Mouse (Mus musculus) myocyte (in vitro differentiated cells): ENCODE measurements around the gene Zhx3. TPM values are rescaled to one million over a fixed set of nuclear protein-coding genes. Genes with fewer than 3 reads are reported as not detected.
A peak's percentile ranks its signal among the peaks of the same experiment; 100 is the strongest.

Experiments used
- H3K27me3 ChIP-seq: one replicate; pipeline ENCODE4 v1.6.1; 2011; ENCODE audit not compliant: control insufficient read depth, insufficient read depth, insufficient read length
- H3K36me3 ChIP-seq: one replicate; pipeline ENCODE4 v1.6.1; 2011; ENCODE audit not compliant: control insufficient read depth, insufficient read depth
- H3K4me2 ChIP-seq: one replicate; pipeline ENCODE4 v1.6.1; 2011; ENCODE audit warnings: low read depth, control low read depth
- H3K4me3 ChIP-seq: one replicate; pipeline ENCODE4 v1.5.1; 2011; ENCODE audit warnings: mild to moderate bottlenecking, control low read depth, moderate library complexity
- H3K79me2 ChIP-seq: one replicate; pipeline ENCODE4 v1.6.1; 2011; ENCODE audit not compliant: control insufficient read depth, insufficient read depth
- H3ac ChIP-seq: one replicate; pipeline ENCODE4 v1.6.1; 2011; ENCODE audit not compliant: control insufficient read depth, insufficient read length
- CEBPB ChIP-seq: IDR thresholded peaks from 2 replicates; pipeline ENCODE4 v1.6.1; 2011; ENCODE audit warnings: mild to moderate bottlenecking, moderate library complexity; ENCODE audit not compliant: poor library complexity, insufficient read depth, severe bottlenecking
- E2F4 ChIP-seq: IDR thresholded peaks from one replicate; pipeline ENCODE4 v1.6.1; 2011; ENCODE audit warnings: mild to moderate bottlenecking, control low read depth, moderate library complexity; ENCODE audit not compliant: insufficient read depth
- MAX ChIP-seq: IDR thresholded peaks from one replicate; pipeline ENCODE4 v1.6.1; 2011; ENCODE audit warnings: low read depth, mild to moderate bottlenecking, control low read depth
- MYOD1 ChIP-seq, 3 experiments: IDR thresholded peaks; one replicate each; pipeline ENCODE4 v1.6.1; 2011; ENCODE audit warnings: control low read depth in 2 of 3, low read depth in 2 of 3, mild to moderate bottlenecking in 2 of 3, moderate library complexity in 1 of 3; ENCODE audit not compliant: insufficient read length in 2 of 3, control insufficient read depth in 1 of 3
- MYOG ChIP-seq, 3 experiments: IDR thresholded peaks; one replicate each; pipeline ENCODE4 v1.6.1; 2011; ENCODE audit warnings: control low read depth in 2 of 3, low read depth in 2 of 3, mild to moderate bottlenecking in 2 of 3; ENCODE audit not compliant: insufficient read length in 2 of 3, control insufficient read depth in 1 of 3, insufficient read depth in 1 of 3
- POLR2A ChIP-seq: IDR thresholded peaks from one replicate; pipeline ENCODE4 v1.6.1; 2011; ENCODE audit warnings: low read depth, mild to moderate bottlenecking, control low read depth, moderate library complexity; ENCODE audit not compliant: insufficient read length
- POLR2AphosphoS2 ChIP-seq: IDR thresholded peaks from one replicate; pipeline ENCODE4 v1.6.1; 2011; ENCODE audit warnings: low read depth, control low read depth; ENCODE audit not compliant: insufficient read length
- REST ChIP-seq: IDR thresholded peaks from one replicate; pipeline ENCODE4 v1.6.1; 2011; ENCODE audit warnings: mild to moderate bottlenecking, control low read depth, moderate library complexity; ENCODE audit not compliant: insufficient read depth, insufficient read length
- SRF ChIP-seq: IDR thresholded peaks from one replicate; pipeline ENCODE4 v1.6.1; 2011; ENCODE audit warnings: low read depth; ENCODE audit not compliant: control insufficient read depth, insufficient read length
- TCF12 ChIP-seq: IDR thresholded peaks from one replicate; pipeline ENCODE4 v1.6.1; 2011; ENCODE audit warnings: mild to moderate bottlenecking, control low read depth; ENCODE audit not compliant: poor library complexity, insufficient read depth, severe bottlenecking
- TCF3 ChIP-seq: IDR thresholded peaks from one replicate; pipeline ENCODE4 v1.6.1; 2011; ENCODE audit warnings: low read depth, control low read depth; ENCODE audit not compliant: insufficient read length
- USF1 ChIP-seq: IDR thresholded peaks from one replicate; pipeline ENCODE4 v1.6.1; 2011; ENCODE audit warnings: low read depth, mild to moderate bottlenecking, control low read depth, moderate library complexity
- polyA plus RNA-seq: library from polyadenylated mRNA; unstranded; fragments of >200 nt; fragmentation: generic; extraction: Trizol; gene quantifications from one replicate; pipeline ENCODE4 v1.2.1, GENCODE M21; 2012; ENCODE audit warnings: missing spikeins

Gene Zhx3
- polyA plus RNA-seq, 1 experiment = 6.1 TPM

GRCm38 (mm10) chr2:160869446-160869845, 3.4 kb downstream of the Zhx3 start:
- H3K79me2 ChIP-seq = peaks cover 15% of the 10 kb centered on the region
- H3K4me3 ChIP-seq = no peak overlapping the region
- H3K36me3 ChIP-seq = no peaks in the 10 kb centered on the region
- no peak overlapping the region for H3K4me2 ChIP-seq
- H3ac ChIP-seq = no peak overlapping the region
- H3K27me3 ChIP-seq = no peaks in the 10 kb centered on the region
- TF ChIP-seq MYOG (IDR thresholded peaks at IDR 0.05; ENCODE audit: control insufficient read depth in 1 of 3, insufficient read depth in 1 of 3, insufficient read length in 2 of 3, low read depth in 2 of 3) (no peak), MAX (no peak), MYOD1 (IDR thresholded peaks at IDR 0.05; ENCODE audit: control insufficient read depth in 1 of 3, insufficient read length in 2 of 3, low read depth in 2 of 3) (no peak), E2F4 (no peak), POLR2AphosphoS2 (no peak), CEBPB (no peak), REST (no peak), SRF (no peak), USF1 (no peak), TCF3 (no peak), TCF12 (no peak), POLR2A (no peak)

- Histone ChIP-seq H3K4me3 (no peak overlapping the region), H3K36me3 (no peaks in the 10 kb centered on the region), H3ac (no peak overlapping the region), H3K27me3 (no peaks in the 10 kb centered on the region), H3K4me2 (no peak overlapping the region), H3K79me2 (peaks cover 6% of the 10 kb centered on the region)
- TF ChIP-seq REST (no peak), POLR2A (no peak), MAX (no peak), SRF (no peak), USF1 (no peak), MYOG (IDR thresholded peaks at IDR 0.05; ENCODE audit: control insufficient read depth in 1 of 3, insufficient read depth in 1 of 3, insufficient read length in 2 of 3, low read depth in 2 of 3) (peak in 2 of 3 experiments; percentile 20 to 23), TCF12 (no peak), MYOD1 (IDR thresholded peaks at IDR 0.05; ENCODE audit: control insufficient read depth in 1 of 3, insufficient read length in 2 of 3, low read depth in 2 of 3) (peak; percentile 25 to 83 (median 58))
Observed at GRCm38 (mm10) chr2:160865266-160865665, 7.5 kb downstream of the Zhx3 start.

DNA sequence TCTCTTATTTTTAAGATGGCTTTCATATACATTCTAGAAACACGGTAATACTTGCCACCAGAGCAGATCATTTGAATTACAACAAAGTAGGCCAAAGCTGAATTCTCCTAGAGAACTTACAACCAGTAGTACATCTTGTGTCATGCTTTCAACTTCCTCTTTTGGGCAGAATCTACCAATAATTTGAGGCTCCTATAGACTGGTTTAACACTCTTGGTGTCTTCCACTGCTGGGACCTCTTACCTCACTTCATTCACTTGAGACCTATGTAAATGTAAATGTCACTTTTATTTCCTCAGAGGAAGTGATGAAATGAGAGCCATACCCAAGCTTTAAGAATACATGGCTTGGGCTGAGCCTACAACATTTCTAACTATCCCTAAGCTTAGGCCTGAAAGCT, 8.7 kb downstream of the Zhx3 start:
- H3K36me3 ChIP-seq = no peaks in the 10 kb centered on the region

DNA sequence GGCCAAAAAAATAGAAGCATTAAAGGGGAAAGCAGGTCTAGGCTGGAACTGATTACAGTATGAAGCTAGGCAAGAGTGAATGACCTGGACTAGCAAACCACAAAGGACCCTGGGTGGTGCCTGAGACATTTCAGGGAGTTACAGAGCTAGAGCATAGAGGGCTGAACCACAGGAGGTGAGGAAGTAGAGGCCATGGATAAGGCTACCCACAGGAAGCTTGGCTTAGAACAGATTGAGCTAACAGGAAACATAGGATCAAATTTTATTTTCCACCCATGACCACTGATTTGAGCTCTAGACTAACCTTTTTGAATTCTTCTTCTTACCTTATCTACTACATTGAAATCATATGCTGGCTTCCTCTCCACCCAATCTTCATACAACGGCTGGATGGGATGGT, 12.4 kb downstream of the Zhx3 start:
- TF ChIP-seq MYOD1 (IDR thresholded peaks at IDR 0.05; ENCODE audit: control insufficient read depth in 1 of 3, insufficient read length in 2 of 3, low read depth in 2 of 3) (no peak), POLR2AphosphoS2 (no peak), MAX (no peak), REST (no peak), CEBPB (no peak), MYOG (IDR thresholded peaks at IDR 0.05; ENCODE audit: control insufficient read depth in 1 of 3, insufficient read depth in 1 of 3, insufficient read length in 2 of 3, low read depth in 2 of 3) (no peak), TCF3 (no peak), TCF12 (no peak), POLR2A (no peak), E2F4 (no peak), USF1 (no peak), SRF (no peak)
- Histone ChIP-seq H3ac (no peak overlapping the region), H3K36me3 (no peaks in the 10 kb centered on the region), H3K27me3 (no peaks in the 10 kb centered on the region), H3K4me3 (no peak overlapping the region), H3K79me2 (peaks cover 25% of the 10 kb centered on the region), H3K4me2 (no peak overlapping the region)

More for the DNA sequence above, 8.7 kb downstream of the Zhx3 start:
- Histone ChIP-seq H3K27me3 (no peaks in the 10 kb centered on the region), H3ac (no peak overlapping the region), H3K79me2 (peaks cover 12% of the 10 kb centered on the region), H3K4me2 (no peak overlapping the region), H3K4me3 (no peak overlapping the region)
- TF ChIP-seq POLR2AphosphoS2 (no peak), REST (no peak), MAX (no peak), TCF3 (no peak)

GRCm38 (mm10) chr2:160856359-160857102, 16.3 kb downstream of the Zhx3 start:
- no peak overlapping the region for H3ac ChIP-seq
- H3K27me3 ChIP-seq = no peaks in the 10 kb centered on the region
- H3K4me3 ChIP-seq = no peak overlapping the region
- H3K4me2 ChIP-seq = no peak overlapping the region
- TF ChIP-seq TCF3 (no peak), SRF (no peak), MYOG (IDR thresholded peaks at IDR 0.05; ENCODE audit: control insufficient read depth in 1 of 3, insufficient read depth in 1 of 3, insufficient read length in 2 of 3, low read depth in 2 of 3) (no peak), POLR2A (no peak), MAX (no peak)
- H3K36me3 ChIP-seq = no peaks in the 10 kb centered on the region
- H3K79me2 ChIP-seq = peaks cover 21% of the 10 kb centered on the region
